Mouse (Mus musculus): Measurements from ENCODE around the gene Slamf9.

The Slamf9 gene

GRCm38 (mm10) chr1:172461602-172462001 is 13.6 kb upstream of the Slamf9 start:
- DNase-seq (ENCODE audit: low spot score) = no peak

GRCm38 (mm10) chr1:172462534-172462933 is 12.6 kb upstream of the Slamf9 start:
- no peak for DNase-seq (ENCODE audit: low spot score)

- DNase-seq (ENCODE audit: low spot score) = no peak
Measured at GRCm38 (mm10) chr1:172463387-172464333, 11.5 kb upstream of the Slamf9 start.

GRCm38 (mm10) chr1:172468301-172468877 is 6.8 kb upstream of the Slamf9 start:
- no peak for DNase-seq (ENCODE audit: low spot score)

GRCm38 (mm10) chr1:172469373-172469772 is 5.8 kb upstream of the Slamf9 start:
- DNase-seq (ENCODE audit: low spot score) = no peak

- DNase-seq (ENCODE audit: low spot score) = no peak
Measured at GRCm38 (mm10) chr1:172469810-172470448, 5.2 kb upstream of the Slamf9 start.

- no peak for DNase-seq (ENCODE audit: low spot score)
Measured at GRCm38 (mm10) chr1:172472909-172473308, 2.2 kb upstream of the Slamf9 start.

- no peak for DNase-seq (ENCODE audit: low spot score)
Measured at GRCm38 (mm10) chr1:172474196-172474595, 962 bp upstream of the Slamf9 start.

- no peak for DNase-seq (ENCODE audit: low spot score)
Measured at GRCm38 (mm10) chr1:172478020-172478419, 2.9 kb downstream of the Slamf9 start.

GRCm38 (mm10) chr1:172480376-172480775 is 5.2 kb downstream of the Slamf9 start:
- no peak for DNase-seq (ENCODE audit: low spot score)

- no peak for DNase-seq (ENCODE audit: low spot score)
Measured at GRCm38 (mm10) chr1:172481111-172481510, 6.0 kb downstream of the Slamf9 start.

GRCm38 (mm10) chr1:172481540-172482280 is 6.6 kb downstream of the Slamf9 start, which contains the start of gene Igsf9:
Igsf9 (plus strand) TSS chr1:172481788.
- DNase-seq (ENCODE audit: low spot score) = no peak

- DNase-seq (ENCODE audit: low spot score) = no peak
Measured at GRCm38 (mm10) chr1:172482518-172483360, 7.6 kb downstream of the Slamf9 start.

GRCm38 (mm10) chr1:172483361-172483660 is 8.2 kb downstream of the Slamf9 start:
- no peak for DNase-seq (ENCODE audit: low spot score)

- no peak for DNase-seq (ENCODE audit: low spot score)
Measured at GRCm38 (mm10) chr1:172484236-172484635, 9.1 kb downstream of the Slamf9 start.

GRCm38 (mm10) chr1:172484671-172485070 is 9.5 kb downstream of the Slamf9 start:
- DNase-seq (ENCODE audit: low spot score) = no peak

GRCm38 (mm10) chr1:172485821-172486220 is 10.7 kb downstream of the Slamf9 start:
- no peak for DNase-seq (ENCODE audit: low spot score)

GRCm38 (mm10) chr1:172486236-172486635 is 11.1 kb downstream of the Slamf9 start:
- no peak for DNase-seq (ENCODE audit: low spot score)

- DNase-seq (ENCODE audit: low spot score) = no peak
Measured at GRCm38 (mm10) chr1:172486651-172487050, 11.5 kb downstream of the Slamf9 start.

GRCm38 (mm10) chr1:172487859-172488258 is 12.7 kb downstream of the Slamf9 start:
- DNase-seq (ENCODE audit: low spot score) = no peak

GRCm38 (mm10) chr1:172488831-172489230 is 13.7 kb downstream of the Slamf9 start:
- no peak for DNase-seq (ENCODE audit: low spot score)
